Mouse (Mus musculus): Measurements from ENCODE around the gene Anapc2. TPM values are rescaled to one million over a fixed set of nuclear protein-coding genes. Genes with fewer than 3 reads are reported as not detected.

Anapc2 gene
- polyA plus RNA-seq (2012; rRNA removed) = 106 and 109 TPM in 2 replicates

DNA sequence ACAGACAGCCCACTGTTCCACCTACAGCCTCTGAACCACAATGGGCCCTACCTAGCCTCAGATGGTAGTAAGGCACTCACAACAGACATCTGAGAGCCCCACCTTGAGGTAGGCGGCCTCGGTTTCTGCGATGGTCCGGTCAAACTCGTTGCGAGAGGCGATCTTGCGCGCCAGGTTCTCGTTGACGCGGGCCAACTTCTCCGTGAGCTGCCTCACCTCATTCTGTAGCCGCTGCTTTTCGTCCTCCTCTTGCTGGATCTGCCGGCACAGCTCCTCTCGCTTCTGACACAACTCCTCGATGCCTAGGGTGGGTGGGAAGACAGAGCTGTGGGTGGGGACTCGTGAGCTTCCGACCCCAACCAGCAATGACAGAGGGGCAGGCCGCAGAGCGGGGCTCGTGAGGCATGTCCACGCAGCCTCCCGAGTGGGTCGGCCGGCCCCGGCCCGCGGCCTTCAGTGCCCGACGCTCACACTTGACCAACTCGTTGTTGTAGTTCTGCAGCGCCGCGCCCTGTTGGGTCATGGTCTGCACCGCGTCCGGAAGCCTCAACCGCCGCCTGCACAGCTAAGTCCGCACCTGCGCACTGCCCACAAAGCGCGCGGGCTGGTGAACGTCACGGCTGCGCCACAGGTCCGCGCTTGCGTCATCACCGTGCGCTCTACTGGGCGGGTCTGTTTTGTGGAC is at the start of gene Anapc2, which contains the start of gene Ssna1:
Gene Anapc2 (plus strand): TSS at position 652 of the 685 bp plus-strand sequence.
Gene Ssna1 (minus strand): TSS at position 612 of the 685 bp plus-strand sequence.

DNA sequence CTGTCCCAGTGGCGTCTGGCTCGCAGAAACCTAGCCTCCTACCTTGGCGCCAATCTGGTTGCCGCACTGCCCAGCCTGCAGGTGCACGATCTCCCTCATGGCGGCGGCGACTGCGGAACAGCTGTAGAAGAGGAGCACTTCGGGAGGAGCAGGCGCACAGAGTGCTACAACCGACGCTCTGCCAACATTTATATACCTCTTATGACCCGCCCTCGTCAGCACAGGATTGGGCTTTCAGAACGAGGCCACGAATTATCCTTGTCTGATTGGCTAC is 47.8 kb upstream of the Anapc2 start, which contains the start of gene Tubb4b:
Gene Tubb4b (minus strand): TSS at position 211 of the 274 bp plus-strand sequence.

DNA sequence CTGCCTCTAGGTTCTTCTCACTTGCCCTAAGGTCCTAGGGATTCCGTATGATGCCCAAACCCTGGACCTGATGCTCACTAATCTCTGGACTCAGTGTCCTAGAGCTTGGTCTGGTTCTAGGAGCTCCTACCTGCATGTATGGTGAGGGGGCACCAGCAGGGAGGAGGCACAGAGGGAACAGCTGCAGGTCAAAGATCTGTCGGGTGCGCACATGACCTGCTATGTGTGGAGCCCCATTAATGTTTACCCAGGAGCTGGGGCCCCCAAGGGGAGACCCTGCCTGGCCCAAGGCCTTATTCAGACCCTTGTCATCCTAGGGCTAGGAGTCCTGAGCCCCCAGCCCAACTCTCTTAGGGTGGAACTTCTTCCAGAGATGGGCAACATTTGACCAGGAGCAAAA is 38.2 kb upstream of the Anapc2 start, which contains the start of gene Slc34a3:
Gene Slc34a3 (minus strand): TSS at position 315 of the 400 bp plus-strand sequence.

DNA sequence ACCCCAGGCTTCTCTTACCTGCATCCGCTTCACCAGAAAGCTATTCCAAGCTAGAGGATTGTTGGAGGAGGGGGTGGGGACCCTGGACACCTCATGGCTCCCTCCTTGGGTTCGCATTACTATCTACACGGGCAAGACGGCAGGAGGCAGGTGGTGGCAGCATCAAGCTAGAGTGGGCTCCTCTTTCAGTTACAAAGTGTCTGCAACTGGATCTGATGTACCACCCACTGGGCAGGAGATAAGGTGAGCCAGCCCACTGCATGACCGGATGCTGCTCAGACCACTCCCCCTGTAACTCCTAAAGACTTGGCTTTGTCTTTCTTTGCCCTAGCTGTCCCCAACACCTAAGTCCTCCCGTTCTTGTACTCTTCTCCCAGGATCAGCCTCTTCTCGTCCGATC is 35.7 kb upstream of the Anapc2 start, which contains the start of gene Rnf224:
Gene Rnf224 (minus strand): TSS at position 174 of the 400 bp plus-strand sequence.

DNA sequence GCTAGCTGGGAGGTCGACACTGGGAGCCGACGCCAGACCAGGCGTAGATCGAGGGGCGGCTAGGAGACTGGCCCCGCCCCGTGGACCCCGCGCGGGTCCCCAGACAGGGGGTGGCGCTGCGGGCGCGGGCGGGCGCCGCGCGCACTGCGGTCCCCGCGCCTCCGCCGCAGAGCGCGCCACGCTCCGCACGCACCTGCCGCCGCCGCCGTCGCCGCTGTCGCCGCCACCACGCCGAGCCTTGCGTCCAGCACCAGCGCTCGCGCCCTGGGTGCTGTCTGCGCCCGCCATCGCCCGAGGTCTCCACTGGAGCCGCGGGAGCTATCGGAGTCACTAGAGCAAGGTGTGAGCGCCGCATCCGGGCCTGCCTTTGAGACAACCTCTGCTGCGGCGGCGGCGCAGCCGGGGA is 30.2 kb upstream of the Anapc2 start, which contains the start of the genes Rnf208 and Cysrt1:
Gene Rnf208 (plus strand): TSS at position 155 of the 406 bp plus-strand sequence.
Gene Cysrt1 (minus strand): TSS at position 352 of the 406 bp plus-strand sequence.

DNA sequence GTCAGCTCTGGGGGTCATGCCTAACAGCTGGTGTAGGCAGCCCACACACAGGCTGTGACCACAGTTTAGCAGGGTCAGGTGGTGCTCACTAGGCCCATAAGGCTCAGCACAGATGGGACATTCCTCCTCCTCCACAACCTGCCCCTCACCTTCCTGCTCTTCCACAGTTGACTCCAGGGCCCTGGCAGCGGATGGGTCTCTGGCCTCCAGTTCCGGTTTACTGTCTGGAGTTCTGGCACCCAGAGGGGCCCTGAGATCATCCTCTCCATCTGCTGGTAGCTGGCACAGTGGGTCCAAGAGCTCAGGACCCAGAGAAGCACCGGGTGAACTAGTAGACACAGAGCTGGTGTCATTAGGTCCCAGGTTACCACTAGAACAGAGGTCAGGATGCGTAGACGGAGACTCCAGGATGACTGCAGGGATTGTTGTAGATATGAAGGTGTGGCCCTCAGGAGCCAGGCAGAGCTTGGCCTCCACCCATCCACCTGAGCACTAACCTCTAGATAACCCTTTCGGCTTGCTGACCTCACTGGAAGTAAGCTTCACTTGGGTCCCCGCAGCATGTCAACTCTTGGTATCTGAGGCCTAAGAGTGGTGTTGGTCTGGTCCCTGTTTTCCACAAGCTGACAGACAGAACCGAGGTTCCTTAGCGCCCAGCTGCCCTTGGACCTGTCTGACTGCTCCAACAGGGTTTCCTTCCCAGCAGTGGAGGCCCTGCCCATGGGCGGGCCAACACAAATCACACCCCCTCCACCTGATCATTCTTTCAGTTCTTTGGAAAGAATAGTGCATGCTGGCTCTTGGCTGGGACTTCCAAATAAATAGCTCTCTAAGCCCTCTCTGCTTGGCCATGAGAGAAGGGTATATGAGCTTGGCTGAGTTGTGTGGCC is 25.9 kb upstream of the Anapc2 start, which contains the start of gene AL732309.1:
Gene AL732309.1 (minus strand): TSS at position 681 of the 890 bp plus-strand sequence.

DNA sequence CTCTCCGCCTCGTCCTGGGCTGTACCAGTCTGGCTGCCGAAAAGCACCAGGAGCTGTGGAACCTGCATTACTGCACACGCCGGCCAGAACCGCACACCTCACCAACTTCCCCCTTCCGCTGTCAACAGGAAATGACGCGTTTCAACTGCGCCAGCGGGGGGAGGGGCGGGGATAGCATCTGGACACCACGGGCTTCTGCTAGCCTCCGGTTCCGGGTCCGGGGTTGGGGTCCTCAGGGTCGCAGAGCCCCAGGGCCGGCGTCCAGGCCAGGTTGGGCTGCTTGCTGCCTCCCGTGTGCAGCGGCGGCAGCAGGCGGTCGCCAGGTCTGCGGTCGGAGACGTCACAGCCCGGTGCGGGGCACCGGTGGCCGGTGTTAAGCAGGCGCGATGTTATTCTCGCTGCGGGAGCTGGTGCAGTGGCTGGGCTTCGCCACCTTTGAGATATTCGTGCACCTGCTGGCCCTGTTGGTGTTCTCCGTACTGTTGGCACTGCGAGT is 16.9 kb upstream of the Anapc2 start, which contains the start of gene Tmem203:
Gene Tmem203 (plus strand): TSS at position 156 of the 496 bp plus-strand sequence.

DNA sequence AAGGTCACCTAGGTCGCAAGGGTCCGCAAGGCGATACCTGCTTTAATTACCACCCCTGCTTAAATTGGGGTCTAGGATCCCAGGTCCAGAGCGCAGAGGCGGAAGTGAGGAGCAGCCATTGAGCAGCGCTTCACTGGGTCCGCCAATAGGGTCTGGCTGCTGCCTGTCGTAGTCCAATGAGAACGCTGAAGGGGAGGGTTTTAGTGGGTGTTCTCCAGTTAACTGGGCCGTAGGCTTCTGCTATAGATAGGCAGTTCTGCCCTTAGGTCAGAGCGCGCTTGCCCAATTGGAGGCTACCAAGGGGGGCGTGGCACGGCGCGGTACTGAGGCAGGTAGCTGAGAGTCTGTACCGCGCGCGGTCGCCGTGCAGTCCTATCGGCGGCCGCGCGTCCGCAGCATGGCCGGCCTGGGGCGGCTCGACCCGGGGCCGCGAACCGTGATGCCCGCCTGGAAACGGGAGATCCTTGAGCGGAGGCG is 9.9 kb upstream of the Anapc2 start, which contains the start of gene Tprn:
Gene Tprn (plus strand): TSS at position 328 of the 477 bp plus-strand sequence.

DNA sequence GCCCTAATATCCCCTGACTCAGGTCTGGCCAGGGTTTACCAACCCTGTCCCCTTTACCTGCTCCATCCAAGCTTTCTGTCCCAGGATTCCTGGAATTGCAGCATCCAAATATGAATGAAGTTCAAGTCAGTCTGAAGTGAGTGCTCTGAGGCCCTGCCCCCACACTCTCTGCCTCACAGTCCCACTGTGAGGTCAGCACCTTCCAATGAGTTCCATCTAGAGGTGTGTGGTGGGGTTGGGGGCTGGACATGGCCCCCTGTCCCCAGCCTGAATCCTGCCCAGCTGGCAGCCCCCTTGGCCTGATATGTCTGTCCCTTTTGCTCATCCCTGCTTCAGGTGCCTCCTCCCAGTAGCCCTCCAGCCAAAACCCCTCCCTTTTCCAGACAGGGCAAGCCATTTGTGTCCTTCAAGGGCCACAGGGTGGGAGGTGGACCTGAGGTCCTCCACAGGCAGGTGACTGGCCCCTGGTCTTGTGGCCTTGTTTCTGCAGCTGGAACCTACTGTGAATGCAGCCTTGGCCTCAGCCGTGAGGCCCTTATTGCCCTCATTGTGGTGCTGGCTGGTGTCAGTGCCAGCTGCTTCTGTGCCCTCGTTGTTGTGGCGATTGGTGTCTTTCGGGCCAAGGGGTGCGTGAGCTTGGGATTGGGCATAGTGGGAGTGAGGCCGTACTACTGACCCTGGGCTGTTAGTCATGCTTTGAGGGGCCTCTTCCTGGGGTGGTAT is 15.8 kb downstream of the Anapc2 start, which contains the start of gene Tmem210:
Gene Tmem210 (plus strand): TSS at position 219 of the 723 bp plus-strand sequence.

DNA sequence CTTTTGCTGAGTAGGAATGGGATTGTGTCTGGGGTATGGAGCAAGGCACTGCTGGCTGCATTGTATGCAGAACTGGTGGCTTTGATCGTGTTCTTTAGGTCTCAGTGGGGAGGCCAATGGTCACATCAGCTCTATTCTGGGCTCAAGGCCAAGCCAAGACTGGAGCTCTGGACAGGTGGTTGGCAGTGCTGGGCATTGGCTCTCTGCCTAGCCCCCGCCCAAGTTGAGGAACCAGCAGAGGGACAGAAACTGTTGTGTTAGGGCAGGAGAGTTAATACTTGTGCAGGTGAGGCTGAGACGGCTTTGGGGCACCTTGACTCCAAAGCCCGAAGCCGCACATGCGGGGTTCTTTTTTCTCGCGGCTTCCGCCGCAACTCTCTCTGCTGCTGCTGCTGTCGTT is 17.4 kb downstream of the Anapc2 start, which contains the start of gene Lrrc26:
Gene Lrrc26 (plus strand): TSS at position 265 of the 400 bp plus-strand sequence.

DNA sequence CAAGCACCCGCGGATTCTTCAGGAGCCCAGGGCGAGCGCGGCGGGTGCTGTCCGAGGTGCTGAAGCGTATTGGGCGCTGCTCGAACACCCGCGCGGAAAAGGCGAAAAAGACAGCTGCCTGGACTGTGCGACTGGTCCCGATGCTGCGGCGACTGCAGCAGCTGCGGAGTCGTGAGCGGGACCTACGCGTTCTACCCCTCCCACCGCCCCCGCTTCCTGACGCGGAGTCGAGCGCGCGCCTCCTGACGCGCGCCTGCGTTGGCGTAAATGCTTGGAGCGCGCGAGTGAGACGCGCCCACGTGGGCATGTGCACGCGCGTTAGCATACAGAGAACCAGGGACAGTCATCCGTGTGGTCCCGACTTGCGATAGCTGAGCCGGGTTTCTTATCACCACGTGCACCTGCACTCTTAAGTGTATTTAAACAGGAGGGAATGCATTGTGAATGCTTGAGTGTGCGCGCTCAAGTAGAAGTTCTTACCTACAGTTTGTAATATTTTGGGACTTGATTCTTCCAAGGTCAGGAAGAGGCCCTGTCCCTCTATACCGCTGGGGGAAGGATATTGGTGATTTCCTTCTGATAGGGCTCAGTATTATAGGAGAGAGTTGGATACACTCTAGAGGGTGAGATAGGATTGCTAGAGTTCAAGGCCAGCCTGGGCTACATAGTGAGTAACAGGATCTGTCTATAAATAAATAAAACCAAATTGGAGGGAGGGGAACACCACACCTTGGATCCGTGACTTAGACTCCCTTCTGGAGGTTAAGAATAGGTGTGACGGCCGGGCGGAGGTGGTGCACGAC is 46.9 kb downstream of the Anapc2 start, which contains the start of gene Grin1:
Gene Grin1 (minus strand): TSS at position 217 of the 803 bp plus-strand sequence.

DNA sequence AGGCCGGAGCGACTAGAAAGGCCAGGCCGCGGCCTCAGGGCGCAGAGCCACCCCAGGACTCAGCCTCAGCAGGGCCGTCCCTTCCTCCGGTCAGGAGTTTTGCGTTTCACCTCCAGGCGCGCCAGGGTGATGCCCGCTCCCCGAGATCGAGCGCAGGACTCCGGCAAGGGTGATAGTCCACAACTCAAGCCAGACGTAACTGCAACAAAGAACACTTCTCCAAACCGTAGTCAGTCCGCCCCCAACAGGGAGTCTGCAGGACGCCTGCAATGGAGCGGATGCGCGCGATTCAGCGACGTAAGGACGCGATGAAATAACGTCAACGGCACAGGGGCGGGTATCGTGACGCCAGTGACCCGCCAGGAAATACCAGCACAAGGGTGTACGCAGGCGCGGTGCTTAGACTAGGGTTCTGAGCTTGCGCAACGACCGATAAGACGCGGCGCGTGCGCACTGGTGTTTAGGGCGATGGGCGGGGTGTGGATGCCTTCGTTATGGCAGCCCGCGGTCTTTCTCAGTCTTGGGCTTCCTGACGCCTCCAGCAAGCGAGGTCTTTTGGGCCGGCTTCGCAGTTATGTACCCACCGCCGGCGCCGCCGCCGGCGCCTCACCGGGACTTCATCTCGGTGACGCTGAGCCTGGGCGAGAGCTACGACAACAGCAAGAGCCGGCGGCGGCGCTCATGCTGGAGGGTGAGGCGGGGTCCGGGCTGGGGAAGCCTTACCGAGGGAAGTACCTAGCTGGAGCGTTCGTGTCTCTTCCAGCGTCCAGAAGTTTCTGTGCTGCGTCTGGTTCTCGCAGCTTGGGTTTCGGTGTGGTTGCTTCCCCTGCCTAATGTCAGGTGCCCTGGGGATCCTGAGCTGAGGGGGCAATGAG is 60.2 kb downstream of the Anapc2 start, which contains the start of gene Man1b1:
Gene Man1b1 (plus strand): TSS at position 53 of the 875 bp plus-strand sequence.

Other genes starting within 250 kb of the Anapc2 start
- 88.4 and 93.5 TPM in 2 replicates for gene Nsmf, start 218.1 kb upstream of the Anapc2 start, polyA plus RNA-seq (2012; rRNA removed)
- gene Entpd8, start 192.2 kb upstream of the Anapc2 start, polyA plus RNA-seq (2012; rRNA removed) = 0.06 and 0.11 TPM in 2 replicates
- 0.10 and 0.18 TPM in 2 replicates for gene Noxa1, start 177.3 kb upstream of the Anapc2 start, polyA plus RNA-seq (2012; rRNA removed)
- gene Nrarp, start 91.7 kb upstream of the Anapc2 start, polyA plus RNA-seq (2012; rRNA removed) = 61.4 and 82.9 TPM in 2 replicates
- 1.9 and 2.3 TPM in 2 replicates for gene Tor4a, start 75.6 kb upstream of the Anapc2 start, polyA plus RNA-seq (2012; rRNA removed)
- gene Nelfb, start 61.0 kb upstream of the Anapc2 start, polyA plus RNA-seq (2012; rRNA removed) = 76.7 and 116 TPM in 2 replicates
- not detected in 2 replicates for gene Stpg3, start 57.8 kb upstream of the Anapc2 start, polyA plus RNA-seq (2012; rRNA removed)
- 0.14 TPM in 1 of 2 replicates, not detected in the other for gene Fam166a, start 53.7 kb upstream of the Anapc2 start, polyA plus RNA-seq (2012; rRNA removed)
- 438 and 534 TPM in 2 replicates for gene Tubb4b, start 47.8 kb upstream of the Anapc2 start, polyA plus RNA-seq (2012; rRNA removed)
- gene Slc34a3, start 38.1 kb upstream of the Anapc2 start, polyA plus RNA-seq (2012; rRNA removed) = 0.04 TPM in 1 of 2 replicates, not detected in the other
- 0.02 TPM in 1 of 2 replicates, not detected in the other for gene Rnf224, start 35.7 kb upstream of the Anapc2 start, polyA plus RNA-seq (2012; rRNA removed)
- gene Rnf208, start 30.2 kb upstream of the Anapc2 start, polyA plus RNA-seq (2012; rRNA removed) = 25.3 and 26.0 TPM in 2 replicates
- 0.16 TPM in 1 of 2 replicates, not detected in the other for gene Cysrt1, start 30.0 kb upstream of the Anapc2 start, polyA plus RNA-seq (2012; rRNA removed)
- 8.1 and 14.5 TPM in 2 replicates for gene AL732309.1, start 25.6 kb upstream of the Anapc2 start, polyA plus RNA-seq (2012; rRNA removed)
- 22.0 and 23.7 TPM in 2 replicates for gene Tmem203, start 17.0 kb upstream of the Anapc2 start, polyA plus RNA-seq (2012; rRNA removed)
- 4.1 and 4.2 TPM in 2 replicates for gene Tprn, start 9.9 kb upstream of the Anapc2 start, polyA plus RNA-seq (2012; rRNA removed)
- gene Ssna1, start within 50 bp of the Anapc2 start, polyA plus RNA-seq (2012; rRNA removed) = 131 and 133 TPM in 2 replicates
- not detected in 2 replicates for gene Tmem210, start 15.7 kb downstream of the Anapc2 start, polyA plus RNA-seq (2012; rRNA removed)
- not detected in 2 replicates for gene Lrrc26, start 17.4 kb downstream of the Anapc2 start, polyA plus RNA-seq (2012; rRNA removed)
- gene Grin1, start 46.7 kb downstream of the Anapc2 start, polyA plus RNA-seq (2012; rRNA removed) = 1.6 and 2.0 TPM in 2 replicates
- 29.2 and 34.9 TPM in 2 replicates for gene Man1b1, start 59.9 kb downstream of the Anapc2 start, polyA plus RNA-seq (2012; rRNA removed)
- gene Dpp7, start 83.9 kb downstream of the Anapc2 start, polyA plus RNA-seq (2012; rRNA removed) = 22.1 and 29.3 TPM in 2 replicates
- 2.9 and 5.3 TPM in 2 replicates for gene Uap1l1, start 93.2 kb downstream of the Anapc2 start, polyA plus RNA-seq (2012; rRNA removed)
- gene Sapcd2, start 99.8 kb downstream of the Anapc2 start, polyA plus RNA-seq (2012; rRNA removed) = 64.9 and 72.9 TPM in 2 replicates
- gene Entpd2, start 123.4 kb downstream of the Anapc2 start, polyA plus RNA-seq (2012; rRNA removed) = 0.11 and 0.17 TPM in 2 replicates
- gene Npdc1, start 126.9 kb downstream of the Anapc2 start, polyA plus RNA-seq (2012; rRNA removed) = 146 and 170 TPM in 2 replicates
- gene Fut7, start 150.8 kb downstream of the Anapc2 start, polyA plus RNA-seq (2012; rRNA removed) = 0.06 and 0.31 TPM in 2 replicates
- 15.7 and 15.9 TPM in 2 replicates for gene Abca2, start 156.2 kb downstream of the Anapc2 start, polyA plus RNA-seq (2012; rRNA removed)
- 0.16 and 0.36 TPM in 2 replicates for gene Clic3, start 184.4 kb downstream of the Anapc2 start, polyA plus RNA-seq (2012; rRNA removed)
- gene Paxx, start 188.6 kb downstream of the Anapc2 start, polyA plus RNA-seq (2012; rRNA removed) = 23.7 and 35.7 TPM in 2 replicates
- gene Ptgds, start 197.6 kb downstream of the Anapc2 start, polyA plus RNA-seq (2012; rRNA removed) = 0.34 and 0.41 TPM in 2 replicates
- not detected in 2 replicates for gene Lcn12, start 221.4 kb downstream of the Anapc2 start, polyA plus RNA-seq (2012; rRNA removed)
- 27.8 and 30.7 TPM in 2 replicates for gene Fbxw5, start 228.3 kb downstream of the Anapc2 start, polyA plus RNA-seq (2012; rRNA removed)
- gene C8g, start 229.2 kb downstream of the Anapc2 start, polyA plus RNA-seq (2012; rRNA removed) = 3.8 and 4.0 TPM in 2 replicates